Mouse (Mus musculus) testis, adult 2 months (tissue): ENCODE data around the gene Hipk4.

Source experiments
- CTCF ChIP-seq: fragments of 200-500 bp; IDR thresholded peaks from 2 replicates; pipeline ENCODE4 v1.5.1; 2012; ENCODE audit warnings: low read depth, mild to moderate bottlenecking, inconsistent platforms, low read length, moderate library complexity; ENCODE audit not compliant: control insufficient read depth, insufficient read depth, insufficient replicate concordance
- POLR2A ChIP-seq: fragments of 200-500 bp; IDR thresholded peaks from 2 replicates; pipeline ENCODE4 v1.6.1; 2012; ENCODE audit warnings: low read depth, mild to moderate bottlenecking, inconsistent platforms, low read length, moderate library complexity; ENCODE audit not compliant: control insufficient read depth

- TF ChIP-seq CTCF = no peak
- TF ChIP-seq POLR2A = no peak
Observed at GRCm38 (mm10) chr7:27577589-27577988, 54.5 kb downstream of the Hipk4 start.
